Mouse (Mus musculus) layer of hippocampus, postnatal 25 days (tissue): ENCODE results near the gene Gbe1. TPM values are rescaled to one million over a fixed set of nuclear protein-coding genes. Genes with fewer than 3 reads are reported as not detected.

ENCODE experiments used
- DNase-seq, 2 experiments: peaks; one replicate each; pipeline ENCODE4 v3.0.0; 2022; ENCODE audit warnings: mixed read lengths in 2 of 2, low spot score in 1 of 2; ENCODE audit errors: extremely low spot score in 1 of 2
- total RNA-seq, 2 experiments: library from RNA; stranded (reverse); gene quantifications; 2 replicates each; pipeline ENCODE4 v1.2.3; 2021

Gbe1 gene
- total RNA-seq, 2 experiments from 2014 or later = 7.0 to 8.8 TPM

GRCm38 (mm10) chr16:70351641-70352280 lies 38.0 kb downstream of the Gbe1 start:
- DNase-seq = no peak

GRCm38 (mm10) chr16:70352571-70352970 lies 38.8 kb downstream of the Gbe1 start:
- no peak for DNase-seq

GRCm38 (mm10) chr16:70353058-70353457 lies 39.3 kb downstream of the Gbe1 start:
- no peak for DNase-seq

GRCm38 (mm10) chr16:70358326-70358725 lies 44.6 kb downstream of the Gbe1 start:
- no peak for DNase-seq

GRCm38 (mm10) chr16:70365229-70365628 lies 51.5 kb downstream of the Gbe1 start:
- no peak for DNase-seq

- DNase-seq = no peak
Measured at GRCm38 (mm10) chr16:70381045-70381444, 67.3 kb downstream of the Gbe1 start.

- DNase-seq = no peak
Measured at GRCm38 (mm10) chr16:70385494-70385893, 71.7 kb downstream of the Gbe1 start.

GRCm38 (mm10) chr16:70387385-70387784 lies 73.6 kb downstream of the Gbe1 start:
- DNase-seq = no peak

- DNase-seq = no peak
Measured at GRCm38 (mm10) chr16:70395276-70395675, 81.5 kb downstream of the Gbe1 start.

- DNase-seq = no peak
Measured at GRCm38 (mm10) chr16:70407780-70408179, 94.0 kb downstream of the Gbe1 start.

- DNase-seq = no peak
Measured at GRCm38 (mm10) chr16:70421077-70421476, 107.3 kb downstream of the Gbe1 start.

GRCm38 (mm10) chr16:70449520-70449919 lies 135.8 kb downstream of the Gbe1 start:
- no peak for DNase-seq

- DNase-seq = no peak
Measured at GRCm38 (mm10) chr16:70475583-70475982, 161.8 kb downstream of the Gbe1 start.

GRCm38 (mm10) chr16:70476161-70476560 lies 162.4 kb downstream of the Gbe1 start:
- DNase-seq = no peak

- DNase-seq = no peak
Measured at GRCm38 (mm10) chr16:70480494-70480893, 166.7 kb downstream of the Gbe1 start.

GRCm38 (mm10) chr16:70506457-70506856 lies 192.7 kb downstream of the Gbe1 start:
- DNase-seq = no peak

- DNase-seq = no peak
Measured at GRCm38 (mm10) chr16:70510938-70511337, 197.2 kb downstream of the Gbe1 start.

GRCm38 (mm10) chr16:70522861-70523260 lies 209.1 kb downstream of the Gbe1 start:
- DNase-seq = no peak

- no peak for DNase-seq
Measured at GRCm38 (mm10) chr16:70523566-70523965, 209.8 kb downstream of the Gbe1 start.

GRCm38 (mm10) chr16:70524273-70524672 lies 210.5 kb downstream of the Gbe1 start:
- no peak for DNase-seq

GRCm38 (mm10) chr16:70527224-70527623 lies 213.5 kb downstream of the Gbe1 start:
- DNase-seq = no peak

GRCm38 (mm10) chr16:70535224-70535623 lies 221.5 kb downstream of the Gbe1 start:
- no peak for DNase-seq

- no peak for DNase-seq
Measured at GRCm38 (mm10) chr16:70550835-70551234, 237.1 kb downstream of the Gbe1 start.
